Mouse (Mus musculus): ENCODE results near the gene Rfesd. TPM values are rescaled to one million over a fixed set of nuclear protein-coding genes. Genes with fewer than 3 reads are reported as not detected.

Gene Rfesd
- 9.7 and 11.3 TPM in 2 replicates for polyA plus RNA-seq (2012; rRNA removed)

DNA sequence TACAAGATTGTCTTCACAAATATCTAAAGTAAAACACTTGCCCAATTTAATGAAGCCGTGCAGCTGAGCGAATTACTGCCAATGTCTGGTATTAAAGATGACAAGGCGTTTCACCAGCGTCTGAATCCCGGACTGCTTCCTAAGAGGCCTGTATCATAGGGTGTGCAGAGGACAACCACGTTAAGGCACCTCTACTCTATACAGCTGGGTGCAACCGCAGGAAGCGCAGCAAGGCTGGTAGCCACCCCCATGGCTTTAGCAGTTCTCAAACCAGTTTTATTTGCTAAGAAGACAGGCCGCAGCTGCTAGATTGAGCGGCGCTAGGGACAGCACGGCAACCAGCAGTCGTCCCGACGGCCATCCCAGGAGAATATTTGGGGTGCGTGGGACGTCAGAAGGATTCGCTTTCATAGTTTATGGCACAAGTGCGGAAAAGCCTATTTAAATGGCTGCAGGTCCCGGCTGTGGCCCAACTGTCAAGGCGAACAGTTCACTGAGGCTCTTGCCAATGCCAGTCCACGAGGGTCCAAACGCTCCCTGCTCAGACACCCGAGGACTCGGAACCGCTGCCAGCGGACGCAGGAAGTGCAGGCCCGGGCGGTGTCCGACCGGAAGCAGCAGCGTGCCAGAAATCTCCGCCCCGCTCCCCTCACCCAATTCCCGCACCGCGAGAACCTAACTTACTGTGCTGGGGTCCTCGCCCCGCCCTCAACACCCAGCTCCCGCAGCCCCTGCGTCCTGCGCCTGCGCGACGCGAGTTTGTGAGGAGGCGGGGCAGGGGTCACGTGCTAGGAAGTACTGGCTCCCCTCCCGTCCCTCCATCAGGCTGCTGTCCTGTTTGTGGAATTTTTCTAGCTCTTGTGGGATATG lies at the start of gene Rfesd:
Gene Rfesd (minus strand): TSS at position 746 of the 870 bp plus-strand sequence.
- peak; percentile 62 for DNase-seq (ENCODE audit: low read depth)

DNA sequence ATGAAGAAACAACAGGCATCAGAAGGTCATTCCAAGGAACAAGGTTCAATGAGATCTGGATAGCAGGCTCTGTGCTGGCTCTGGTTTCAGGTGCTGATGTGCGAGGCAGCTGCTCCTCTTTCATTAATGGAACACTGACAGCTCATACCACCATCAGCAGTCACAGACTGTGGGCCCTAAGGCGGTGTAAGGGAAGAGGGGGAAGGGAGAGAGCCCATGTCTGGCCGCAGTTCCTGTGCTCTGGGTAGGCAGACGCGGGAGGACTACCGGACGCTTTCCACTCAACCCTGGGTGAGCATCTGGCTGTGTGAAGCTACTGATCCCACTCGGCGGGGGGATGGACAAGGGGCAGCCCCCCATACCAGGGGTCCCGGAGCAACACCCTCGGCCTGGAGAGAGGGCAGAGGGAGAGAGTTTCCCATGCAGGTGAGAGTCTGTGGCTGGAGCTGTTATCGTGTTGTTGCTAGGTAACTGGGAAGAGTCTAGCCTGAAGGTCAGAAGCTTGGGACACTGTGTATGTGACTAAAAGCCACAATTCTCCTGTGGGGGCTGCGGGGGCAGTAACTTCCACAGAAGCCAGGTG lies 45.9 kb upstream of the Rfesd start:
- no peak for DNase-seq (ENCODE audit: low read depth)

DNA sequence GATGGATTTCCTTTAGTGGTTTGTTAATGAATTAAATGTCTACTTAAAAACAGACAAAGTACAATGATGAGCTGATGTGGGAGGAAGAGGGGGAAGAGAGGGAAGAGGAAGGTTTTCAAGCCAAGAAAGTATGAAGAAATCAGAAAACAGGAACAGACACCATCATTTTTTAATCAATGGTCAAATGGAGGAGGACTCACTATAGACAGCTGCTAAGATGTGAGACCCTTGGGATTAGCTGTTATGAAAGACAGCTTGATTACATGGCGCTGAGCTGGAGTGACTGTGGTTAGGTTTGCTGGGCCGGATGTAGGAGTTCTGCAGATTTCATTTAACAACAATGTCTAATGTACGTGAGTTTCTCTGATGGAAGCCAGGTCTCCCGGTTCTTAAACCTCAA lies 45.0 kb upstream of the Rfesd start:
- DNase-seq (ENCODE audit: low read depth) = no peak

DNA sequence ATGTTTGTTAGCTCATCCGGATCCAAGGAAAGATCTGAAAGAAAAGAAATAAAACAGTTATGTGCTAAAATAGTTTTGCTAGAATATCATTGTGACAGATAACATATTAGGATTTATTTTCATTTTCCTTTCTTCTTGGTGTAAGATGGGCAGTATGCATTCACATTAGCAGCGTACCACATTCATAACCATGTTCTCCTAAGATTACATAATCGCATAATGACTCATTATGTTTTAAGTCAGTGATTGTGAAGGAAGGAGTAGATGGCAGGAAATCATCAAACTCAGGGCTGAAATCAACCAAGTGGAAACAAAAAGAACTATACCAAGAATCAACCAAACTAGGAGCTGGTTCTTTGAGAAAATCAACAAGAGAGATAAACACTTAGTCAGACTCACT lies 44.0 kb upstream of the Rfesd start:
- no peak for DNase-seq (ENCODE audit: low read depth)

DNA sequence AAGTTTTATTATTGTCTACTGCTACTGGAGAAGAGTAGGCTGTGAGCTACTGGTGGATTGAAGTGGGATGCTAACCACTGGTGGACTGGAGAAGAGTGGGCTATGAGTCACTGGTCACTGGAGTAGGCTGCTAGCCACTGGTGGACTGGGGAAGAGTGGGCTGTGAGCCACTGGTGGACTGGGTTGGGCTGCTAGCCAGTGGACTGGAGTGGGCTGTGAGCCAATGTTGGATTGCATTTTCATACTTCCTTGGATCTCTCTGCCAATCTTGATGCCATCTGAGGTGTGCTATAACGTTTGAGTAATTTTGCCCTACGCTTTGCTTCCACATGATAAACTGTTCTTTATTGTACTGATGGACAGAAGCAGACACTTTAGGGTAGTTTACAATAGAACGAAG lies 43.6 kb upstream of the Rfesd start:
- no peak for DNase-seq (ENCODE audit: low read depth)

DNA sequence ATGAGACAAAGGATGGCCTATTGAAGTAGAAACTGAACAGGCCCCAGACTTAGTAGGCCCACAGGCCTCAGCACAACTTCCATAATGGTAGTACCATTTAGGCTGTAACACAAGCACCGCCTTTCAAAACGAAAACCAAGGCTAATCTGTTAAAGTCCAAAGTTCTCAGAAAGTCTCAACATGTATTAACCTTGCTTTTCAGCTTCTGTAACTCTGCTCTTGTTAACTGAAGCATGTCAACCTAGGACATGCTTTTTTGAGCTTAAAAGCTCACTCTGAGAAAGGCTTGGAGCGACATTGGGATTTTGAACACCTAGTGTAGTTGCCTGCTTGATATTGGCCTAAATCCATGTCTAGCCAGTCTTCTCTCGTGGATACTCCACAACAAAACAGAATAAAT lies 41.1 kb upstream of the Rfesd start:
- DNase-seq (ENCODE audit: low read depth) = no peak

DNA sequence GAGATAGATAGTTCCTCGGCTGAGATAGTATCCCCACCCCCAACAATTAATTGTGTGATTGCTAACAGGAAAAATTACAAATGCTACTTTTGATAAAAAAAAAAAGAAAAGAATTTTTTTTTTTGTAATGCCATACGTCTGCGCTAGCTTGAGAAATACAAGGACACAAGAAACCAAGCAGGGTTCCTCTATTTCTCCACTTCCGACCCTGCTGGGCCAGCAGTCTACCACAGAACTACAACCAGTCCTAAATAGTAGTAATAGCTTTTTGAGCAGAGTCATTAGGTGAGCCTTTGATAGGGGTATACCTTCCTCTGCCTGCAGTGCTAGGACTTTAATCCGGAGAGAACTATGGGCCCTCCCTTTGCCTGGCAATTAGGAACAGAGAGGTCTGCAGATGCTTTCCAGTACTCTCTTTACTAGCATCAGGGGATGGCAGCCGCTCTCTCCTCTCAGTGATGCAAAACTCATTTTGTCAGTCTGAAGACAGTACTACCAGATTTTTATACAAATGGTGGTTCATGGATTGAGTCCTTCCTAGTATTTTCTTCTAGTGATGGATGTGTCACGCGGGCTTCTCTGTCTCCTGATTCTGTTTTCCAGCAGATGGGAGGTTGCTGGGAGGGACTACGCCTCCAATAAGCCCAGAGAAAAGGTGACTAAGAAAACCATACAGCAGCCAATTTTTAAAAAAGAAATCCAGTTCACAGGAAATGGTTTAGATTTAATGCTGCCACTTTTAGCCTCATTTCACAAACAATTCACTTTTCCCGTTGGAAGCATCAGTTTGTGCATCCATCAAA lies 38.9 kb upstream of the Rfesd start:
- no peak for DNase-seq (ENCODE audit: low read depth)

DNA sequence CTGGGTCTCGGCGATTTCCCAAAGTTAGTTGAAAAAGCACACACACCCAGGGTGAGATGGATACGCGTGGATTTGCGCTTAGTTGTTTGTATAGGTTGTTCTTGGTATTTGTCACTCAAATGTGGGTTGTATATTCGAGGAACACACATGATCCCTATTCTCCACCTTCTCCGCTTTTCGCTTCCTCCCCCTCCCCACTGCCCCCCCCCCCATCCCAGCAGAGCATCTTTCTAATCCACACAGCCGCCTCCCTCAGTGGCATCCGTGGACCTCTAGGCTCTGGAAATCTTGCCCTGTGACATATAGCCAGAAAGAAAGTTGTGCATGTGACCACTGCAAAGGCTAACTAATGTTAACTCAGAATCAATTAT lies 38.4 kb upstream of the Rfesd start, which contains the start of gene Gpr150:
Gene Gpr150 (minus strand): TSS at position 101 of the 371 bp plus-strand sequence.
- DNase-seq (ENCODE audit: low read depth) = no peak

DNA sequence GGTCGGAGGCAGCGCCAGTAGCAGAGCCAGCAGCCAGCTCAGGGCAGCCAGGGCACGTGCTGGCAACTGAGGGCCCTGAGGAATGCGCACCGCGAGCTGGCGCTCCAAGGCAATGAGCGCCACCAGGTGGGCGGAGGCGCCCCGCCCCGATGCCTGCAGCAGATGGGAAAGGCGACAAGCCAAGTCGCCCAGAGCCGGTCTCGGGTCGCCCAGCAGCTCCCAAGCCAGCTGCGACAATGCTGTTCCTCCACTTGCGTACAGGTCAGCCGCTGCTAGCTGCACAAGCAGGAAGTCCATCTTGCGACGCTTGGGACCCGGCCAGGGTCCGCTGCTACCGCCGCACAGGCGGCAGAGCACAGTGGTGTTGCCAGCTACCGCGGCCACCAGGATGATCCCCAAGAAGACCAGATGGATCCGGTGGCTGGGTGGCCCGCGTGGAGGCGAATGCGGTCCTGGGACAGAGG lies 37.8 kb upstream of the Rfesd start:
- no peak for DNase-seq (ENCODE audit: low read depth)

DNA sequence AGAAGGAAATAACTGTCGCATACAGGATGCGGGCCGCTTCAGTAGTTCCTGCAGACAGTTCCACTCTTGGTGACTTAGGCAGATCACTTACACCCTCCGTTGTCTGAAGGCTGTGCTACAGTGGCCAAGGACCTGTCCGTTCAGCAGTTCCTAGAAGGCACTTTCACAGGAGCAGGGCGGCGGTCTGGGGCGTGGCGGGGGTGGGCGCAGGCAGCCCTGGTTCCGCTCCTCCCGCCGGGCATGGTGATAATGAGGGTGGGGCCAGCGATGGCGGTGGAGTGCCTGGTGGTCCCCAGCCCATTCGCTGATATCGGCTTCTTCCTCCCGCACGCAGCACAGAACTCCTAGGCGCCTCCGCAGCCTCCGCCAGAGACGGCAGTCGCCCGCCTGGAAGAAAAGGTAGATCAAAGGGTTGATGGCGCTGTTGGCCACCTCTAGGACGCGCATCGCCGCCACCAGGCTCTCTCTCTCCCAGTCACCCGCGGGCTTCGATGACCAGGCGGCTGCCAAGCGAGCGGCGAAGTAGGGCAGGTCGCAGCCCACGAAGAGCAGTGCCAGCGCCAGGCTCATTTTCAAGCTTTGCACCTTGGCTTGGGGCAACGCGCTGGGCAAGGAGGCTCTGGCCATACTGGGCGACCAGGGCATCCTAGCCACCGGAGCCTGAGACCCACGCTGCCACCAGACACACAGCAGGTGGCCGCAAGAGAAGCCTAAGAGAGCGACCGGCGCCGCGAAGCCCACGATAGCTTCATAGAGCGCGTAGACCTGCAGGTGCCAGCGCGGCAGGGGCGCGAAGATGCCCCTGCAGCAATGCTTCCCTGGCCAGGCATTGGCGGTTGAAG lies 37.1 kb upstream of the Rfesd start:
- DNase-seq (ENCODE audit: low read depth) = no peak

DNA sequence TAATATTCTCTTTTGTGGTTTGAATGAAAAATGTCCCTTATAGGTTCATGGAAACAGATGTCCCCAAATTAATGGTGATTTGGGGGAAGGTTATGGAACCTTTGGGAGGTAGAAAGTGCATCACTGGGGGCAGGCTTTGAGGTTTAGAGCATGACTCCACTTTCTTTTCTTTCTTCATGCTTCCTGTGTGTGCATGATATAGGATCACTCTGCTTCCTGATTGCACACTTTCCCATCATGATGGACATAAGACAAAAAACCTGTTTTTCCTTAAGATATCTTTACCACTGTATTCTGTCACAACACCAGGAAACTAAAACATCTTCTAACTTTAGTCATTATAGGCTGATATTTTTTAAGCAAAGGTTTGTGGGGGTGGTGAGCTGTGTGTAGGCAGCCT lies 26.5 kb upstream of the Rfesd start:
- DNase-seq (ENCODE audit: low read depth) = no peak

DNA sequence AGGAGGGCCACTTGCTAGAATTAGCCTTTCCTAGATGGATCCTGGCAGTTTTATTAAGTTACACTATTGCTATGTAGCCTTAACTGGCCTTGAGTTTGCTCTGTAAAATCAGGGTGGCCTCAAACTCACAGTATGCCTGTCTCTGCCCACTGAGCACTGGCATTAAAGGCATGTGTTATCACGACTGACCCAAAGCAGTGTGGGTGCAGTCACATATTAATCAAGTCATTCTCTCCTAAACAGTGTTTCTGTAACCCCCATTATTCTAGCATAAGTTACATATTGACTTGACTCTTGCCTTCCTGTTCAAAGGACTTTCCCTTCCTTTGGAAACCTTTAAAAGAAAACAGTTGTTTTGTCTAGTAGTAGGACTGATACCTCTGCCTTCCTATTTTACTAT lies 23.9 kb upstream of the Rfesd start:
- DNase-seq (ENCODE audit: low read depth) = no peak

DNA sequence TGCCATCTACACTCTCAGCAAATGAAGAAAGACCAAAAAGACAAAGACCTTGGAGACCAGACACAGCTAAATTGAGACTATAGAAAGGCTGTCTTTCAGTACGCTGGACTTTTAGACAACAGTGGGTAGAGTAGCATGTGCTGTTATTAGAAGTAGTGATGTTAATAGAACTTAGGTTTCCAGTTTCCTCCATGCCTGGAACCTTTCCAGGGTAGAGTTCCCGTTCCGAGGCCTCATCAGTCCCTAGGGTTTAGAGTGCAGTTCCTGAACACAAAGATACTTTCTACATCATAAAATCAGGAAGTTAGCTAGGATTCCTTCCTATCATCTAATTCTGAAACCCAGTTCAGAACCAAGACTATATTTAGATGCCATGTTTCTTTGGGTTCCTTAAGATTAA lies 6.1 kb upstream of the Rfesd start:
- no peak for DNase-seq (ENCODE audit: low read depth)

DNA sequence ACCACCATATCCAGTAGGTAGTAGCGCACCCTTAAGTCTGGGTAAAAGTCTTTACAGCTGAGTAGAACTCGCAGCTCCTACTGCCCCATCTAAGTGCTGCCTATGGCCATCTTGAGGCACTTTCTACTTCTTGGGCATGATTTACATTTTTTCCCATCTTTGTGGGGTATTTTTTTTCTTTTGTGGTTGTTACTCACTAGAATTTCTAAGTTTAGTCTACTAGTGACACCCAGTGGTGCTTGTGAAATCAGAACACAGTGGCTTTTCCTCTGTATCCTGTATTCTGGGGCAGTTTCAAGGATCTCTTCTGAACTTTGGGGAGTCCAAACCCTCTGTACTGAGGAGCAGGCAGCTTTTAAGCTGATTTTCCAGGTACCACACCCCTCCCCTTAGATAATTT lies 3.3 kb upstream of the Rfesd start:
- DNase-seq (ENCODE audit: low read depth) = no peak

DNA sequence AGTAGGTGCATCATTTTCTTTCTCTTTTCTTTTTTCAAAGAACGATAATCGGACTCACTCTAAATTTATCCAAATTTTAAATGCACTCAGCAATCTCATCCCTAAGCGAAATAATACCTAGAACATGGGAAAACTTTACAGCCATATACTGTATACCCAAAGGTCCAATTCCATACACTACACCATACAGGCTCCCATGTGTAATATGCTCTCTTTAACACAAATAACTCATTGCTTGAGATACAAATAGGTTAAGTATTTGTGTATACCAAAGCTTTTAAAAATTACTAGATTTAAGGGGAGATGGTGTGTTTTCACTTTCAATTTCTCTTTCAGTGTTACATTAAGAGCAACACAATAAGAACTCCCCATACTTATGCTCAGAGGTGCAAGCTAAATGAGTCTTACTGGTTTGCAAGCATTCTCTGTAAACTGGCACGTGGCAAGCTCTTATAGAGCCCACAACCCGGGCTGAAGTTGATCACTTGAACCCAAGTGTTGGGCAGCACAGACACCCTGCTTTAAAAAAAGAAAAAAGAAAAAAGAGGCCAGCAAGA lies 403 bp upstream of the Rfesd start:
- no peak for DNase-seq (ENCODE audit: low read depth)

DNA sequence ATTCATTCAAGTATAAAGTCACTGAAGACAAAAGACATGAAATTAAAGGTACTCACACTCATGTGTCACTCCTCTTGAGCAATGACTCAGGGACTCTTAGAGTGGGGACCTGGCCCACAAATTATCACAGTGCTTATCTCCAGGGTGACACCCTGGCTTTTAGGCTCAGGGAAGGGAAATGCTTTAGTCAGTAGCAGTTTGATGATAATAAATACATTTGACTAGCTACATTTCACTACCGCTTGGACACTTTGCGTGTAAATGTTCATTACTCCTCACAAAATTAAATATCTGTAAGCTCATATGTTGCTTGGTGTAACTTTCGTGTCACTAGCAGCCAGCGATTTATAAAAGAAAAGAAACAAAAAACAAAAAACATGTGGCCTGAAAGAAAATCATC lies 1.1 kb downstream of the Rfesd start:
- no peak for DNase-seq (ENCODE audit: low read depth)

DNA sequence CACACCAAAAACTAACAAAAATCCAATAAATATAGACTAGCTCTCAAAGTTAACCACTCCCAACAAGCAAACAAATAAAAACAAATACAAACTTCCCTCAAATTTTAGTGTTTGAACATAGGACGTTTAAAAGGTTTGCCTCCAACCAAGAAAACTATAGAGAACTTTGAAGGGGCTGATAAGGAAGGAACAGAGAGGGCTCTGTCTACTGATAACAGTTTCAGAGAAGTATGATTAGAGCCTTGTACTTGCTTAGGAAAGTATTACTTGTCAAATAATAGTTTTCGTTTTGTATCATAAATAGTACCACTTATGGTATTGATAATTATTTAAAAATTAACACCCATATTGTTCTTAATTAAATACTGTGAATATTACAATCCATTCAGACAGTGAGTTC lies 4.0 kb downstream of the Rfesd start:
- no peak for DNase-seq (ENCODE audit: low read depth)

DNA sequence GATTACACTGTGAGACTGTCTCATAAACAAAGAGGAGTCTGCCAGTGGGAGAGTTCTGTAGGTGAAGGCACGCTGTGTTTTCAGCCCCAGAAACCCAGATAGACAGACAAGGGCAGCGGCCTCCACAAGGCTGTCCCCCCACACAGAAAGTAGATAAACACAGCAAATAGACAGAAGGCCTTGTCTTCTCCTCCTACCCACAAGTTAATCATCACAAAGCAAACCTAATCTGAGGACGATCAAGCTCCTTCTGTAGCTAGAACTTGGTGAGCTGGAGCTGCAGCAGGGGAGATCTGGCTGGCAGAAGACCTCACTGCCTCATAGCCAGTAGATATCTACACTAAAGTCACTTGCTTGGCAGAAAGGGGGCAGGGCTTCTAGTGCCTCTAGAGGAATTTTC lies 15.2 kb downstream of the Rfesd start:
- no peak for DNase-seq (ENCODE audit: low read depth)

DNA sequence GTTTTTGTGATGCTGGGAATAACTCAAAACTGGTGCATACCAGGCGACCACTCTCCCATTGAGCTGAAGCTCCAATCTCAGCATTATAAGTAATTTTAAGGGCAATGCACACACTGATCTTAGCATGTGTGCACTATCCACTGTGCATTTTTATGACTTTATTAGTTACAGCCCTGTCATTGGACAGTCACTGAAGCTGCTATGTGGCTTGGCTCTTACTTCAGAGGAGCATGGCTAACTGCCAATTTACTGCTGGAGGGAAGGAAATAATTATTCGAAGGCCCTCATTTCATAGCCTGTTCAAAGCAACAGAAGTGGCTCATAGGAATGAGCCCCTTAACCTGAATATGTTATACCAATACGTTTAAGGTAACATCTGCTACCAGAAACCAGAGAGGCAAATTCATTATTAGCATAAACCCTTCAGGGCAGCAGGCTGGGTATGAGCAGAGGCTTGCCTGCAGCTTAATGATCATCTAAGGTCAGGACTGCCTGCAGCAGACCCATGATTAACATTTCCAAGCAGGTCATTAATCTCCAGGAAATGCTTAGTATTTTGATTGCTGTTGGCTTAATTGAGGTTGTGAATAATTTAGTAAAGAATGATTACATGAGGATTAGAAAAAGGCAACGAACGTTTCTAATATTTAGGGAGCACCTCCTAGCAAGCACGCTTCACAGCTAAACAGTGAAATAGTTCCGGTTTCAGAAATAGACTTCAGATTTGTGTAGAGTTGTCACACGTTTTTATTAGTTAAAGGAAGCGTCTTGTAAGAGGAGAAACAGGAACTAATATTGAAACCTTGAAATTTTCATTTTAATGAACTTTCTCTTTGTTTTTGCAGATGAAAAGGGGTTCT lies 26.1 kb downstream of the Rfesd start:
- peak; percentile 22 for DNase-seq (ENCODE audit: low read depth)

DNA sequence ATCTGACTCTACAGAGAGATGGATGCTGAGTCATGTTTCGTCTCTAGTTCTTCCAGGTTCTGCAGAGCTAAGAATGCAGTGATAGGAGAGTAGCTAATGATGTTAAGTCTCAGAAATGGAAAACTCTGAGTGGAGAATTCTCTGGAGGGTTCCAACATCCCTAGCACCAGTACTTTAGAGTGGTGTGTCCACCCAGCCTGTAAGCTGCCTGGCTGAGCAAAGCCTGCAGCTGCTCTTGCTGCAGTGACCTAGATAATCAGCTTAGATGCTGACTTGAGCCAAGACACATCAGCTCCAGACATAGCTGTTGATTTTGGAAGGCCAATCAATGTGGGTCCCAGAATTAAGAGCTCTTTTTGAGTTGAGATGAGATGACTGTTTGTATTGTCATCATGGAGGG lies 30.4 kb downstream of the Rfesd start:
- no peak for DNase-seq (ENCODE audit: low read depth)
